In the genomic region with DNA sequence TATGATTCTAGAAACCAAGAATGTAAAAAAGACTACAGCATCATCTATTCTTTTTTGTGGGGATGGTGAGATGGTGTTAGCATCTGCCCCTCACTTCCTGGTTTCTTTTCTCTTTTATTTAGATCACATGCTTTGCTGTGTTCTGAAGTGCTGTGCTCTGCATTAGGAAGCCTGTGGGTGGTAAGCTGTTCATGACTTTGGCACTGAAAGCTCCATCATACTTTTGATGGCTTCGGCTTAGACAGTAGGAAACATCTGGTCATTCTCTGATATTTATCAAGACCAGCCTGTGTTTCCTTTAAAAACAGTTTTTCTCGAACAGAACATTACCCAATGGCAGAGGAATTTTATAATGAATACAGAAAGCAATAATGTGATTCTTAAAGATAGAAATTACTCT, we compare ENCODE assay signal across 30 mouse cellular contexts. TPM values are rescaled to one million over a fixed set of nuclear protein-coding genes. Genes with fewer than 3 reads are reported as not detected.
DNase-seq lines count a peak whose midpoint lies in the region; ATAC-seq and TF ChIP-seq lines count a peak whose summit lies in the region.
"Had no signal": no experiment of that assay in that cellular context is flagged by ENCODE, and none has a peak within 500 bp of the region (broad histone marks: within the 10 kb centered on the region; RNA-seq: fewer than 3 reads in every experiment).

No protein-coding gene starts in this region.

- no peak overlapping the region for H3K9ac ChIP-seq in lung, postnatal 0 days (replicated peaks; ENCODE audit: low read depth)
- H3K9ac ChIP-seq: embryonic facial prominence, embryonic 13.5 days; embryonic facial prominence, embryonic 15.5 days; forebrain, embryonic 12.5 days; forebrain, postnatal 0 days had no signal

- H3K4me1 ChIP-seq in lung, postnatal 0 days (ENCODE audit: insufficient read depth, low read depth, low read length) = no peaks in the 10 kb centered on the region
- H3K4me1 ChIP-seq: embryonic facial prominence, embryonic 13.5 days; embryonic facial prominence, embryonic 15.5 days; forebrain, embryonic 10.5 days; forebrain, embryonic 12.5 days had no signal

- H3K36me3 ChIP-seq in lung, postnatal 0 days (ENCODE audit: insufficient read depth, low read length) = no peaks in the 10 kb centered on the region
- H3K36me3 ChIP-seq: embryonic facial prominence, embryonic 13.5 days; embryonic facial prominence, embryonic 15.5 days; forebrain, embryonic 10.5 days; forebrain, embryonic 12.5 days; G1E had no signal

- TF ChIP-seq CTCF in lung, postnatal 0 days (IDR thresholded peaks at IDR 0.05) = no peak

- H3K9me3 ChIP-seq in lung, postnatal 0 days (ENCODE audit: low read length) = no peaks in the 10 kb centered on the region
- H3K9me3 ChIP-seq: embryonic facial prominence, embryonic 13.5 days; embryonic facial prominence, embryonic 15.5 days; forebrain, embryonic 10.5 days; forebrain, embryonic 12.5 days; G1E had no signal

- no peak overlapping the region for H3K4me2 ChIP-seq in lung, postnatal 0 days (replicated peaks; ENCODE audit: low read depth, low read length)
- H3K4me2 ChIP-seq: embryonic facial prominence, embryonic 13.5 days; embryonic facial prominence, embryonic 15.5 days; forebrain, embryonic 12.5 days had no signal

- no peak overlapping the region for H3K4me3 ChIP-seq in lung, postnatal 0 days (ENCODE audit: low read depth, low read length)
- H3K4me3 ChIP-seq: embryonic facial prominence, embryonic 13.5 days; embryonic facial prominence, embryonic 15.5 days; erythroblast, embryonic 14.5 days; forebrain, embryonic 10.5 days; forebrain, embryonic 12.5 days had no signal

- WGBS in lung, postnatal 0 days = 34% methylated on average over 2 of the region's 2 CpGs

- no peak overlapping the region for H3K27ac ChIP-seq in lung, postnatal 0 days (ENCODE audit: low read length)
- H3K27ac ChIP-seq: embryonic facial prominence, embryonic 13.5 days; embryonic facial prominence, embryonic 15.5 days; forebrain, embryonic 10.5 days; forebrain, embryonic 12.5 days had no signal

- ATAC-seq in lung, postnatal 0 days = no peak
- ATAC-seq in common myeloid progenitor, adult 5-6 weeks (replicated peaks; ENCODE audit: low read depth, poor library complexity, severe bottlenecking) = peak; percentile 87
- ATAC-seq in megakaryocyte progenitor cell, adult 5-6 weeks (replicated peaks; ENCODE audit: poor library complexity) = peak; percentile 57
- ATAC-seq: activated CD4-positive, CD25-positive, alpha-beta regulatory T cell, adult 4 months; forebrain, embryonic 14.5 days; forebrain, postnatal 0 days; Patski had no signal

- H3K27me3 ChIP-seq in lung, postnatal 0 days (replicated peaks; ENCODE audit: insufficient read depth, low read length) = no peaks in the 10 kb centered on the region
- H3K27me3 ChIP-seq: embryonic facial prominence, embryonic 13.5 days; embryonic facial prominence, embryonic 15.5 days; forebrain, embryonic 12.5 days had no signal

- no peak for TF ChIP-seq EP300 in lung, postnatal 0 days (IDR thresholded peaks at IDR 0.05)

- DNase-seq in heart, adult 11 months = peak; percentile 88
- DNase-seq in heart, adult 18-20 months = no peak
- DNase-seq in lung, postnatal 0 days (ENCODE audit: low spot score) = peak; percentile 11
- no peak for DNase-seq in lung, postnatal 10 days
- no peak for DNase-seq in spleen, postnatal 36 days (ENCODE audit: low spot score in 2 of 2)
- DNase-seq in thymus, postnatal 14 days = no peak
- DNase-seq: adrenal gland, adult 8-10 months; adrenal gland, postnatal 14 days; adrenal gland, postnatal 36 days; cerebellum, adult 11-12 months; cerebellum, adult 2 months; cerebellum, adult 9-10 months; cerebellum, postnatal 10 days; cerebellum, postnatal 25 days; embryo, embryonic 11 days; forebrain, postnatal 0 days had no signal

RNA-seq across cellular contexts. Expression of a gene that starts 22.7 kb away (rescaled TPM):
- 10 to 100 TPM; 46.4 to 64.5 TPM for total RNA-seq in heart, adult 18-20 months (2021)
- 224 and 242 TPM in 2 replicates for polyA plus RNA-seq in lung, postnatal 0 days (2015; fragmentation: Nextera tagmentation; extraction: Ambion mirVana)
- 4.8 and 5.9 TPM in 2 replicates for total RNA-seq in common myeloid progenitor, adult 5-6 weeks (2017)
- 11.2 and 12.3 TPM in 2 replicates for total RNA-seq in megakaryocyte progenitor cell, adult 5-6 weeks (2015)
- 6.0 and 6.7 TPM in 2 replicates for total RNA-seq in megakaryocyte progenitor cell, adult 5-6 weeks (2017)
- total RNA-seq: G1E had no signal
- polyA plus RNA-seq: activated CD4-positive, CD25-positive, alpha-beta regulatory T cell, adult 4 months; G1E; Patski had no signal

RNA-seq across cellular contexts. Expression of a gene that starts 32.8 kb away (rescaled TPM):
- total RNA-seq in heart, adult 18-20 months (2021) = not detected
- not detected in 2 replicates for polyA plus RNA-seq in lung, postnatal 0 days (2015; fragmentation: Nextera tagmentation; extraction: Ambion mirVana)
- not detected in 2 replicates for total RNA-seq in common myeloid progenitor, adult 5-6 weeks (2017)
- not detected in 2 replicates for total RNA-seq in megakaryocyte progenitor cell, adult 5-6 weeks (2015)
- not detected in 2 replicates for total RNA-seq in megakaryocyte progenitor cell, adult 5-6 weeks (2017)
- total RNA-seq: adrenal gland, adult 18-20 months; adrenal gland, adult 8-10 months; adrenal gland, postnatal 14 days; adrenal gland, postnatal 36 days; forebrain, postnatal 0 days had no signal
- polyA plus RNA-seq: activated CD4-positive, CD25-positive, alpha-beta regulatory T cell, adult 4 months; C2C12; cerebellum, adult 2 months; embryonic facial prominence, embryonic 11.5 days; erythroblast, embryonic 14.5 days; forebrain, embryonic 10.5 days; forebrain, embryonic 12.5 days; forebrain, embryonic 14.5 days; forebrain, postnatal 0 days; G1E had no signal

RNA-seq across cellular contexts. Expression of a gene that starts 37.6 kb away (rescaled TPM):
- total RNA-seq in heart, adult 18-20 months (2021) = 1 to 10 TPM in 1 of 2 experiments, under 1 TPM in 1; 0.62 to 2.1 TPM
- polyA plus RNA-seq in lung, postnatal 0 days (2015; fragmentation: Nextera tagmentation; extraction: Ambion mirVana) = 6.9 and 7.0 TPM in 2 replicates
- total RNA-seq in common myeloid progenitor, adult 5-6 weeks (2017) = 0.69 TPM in 1 of 2 replicates, not detected in the other
- total RNA-seq in megakaryocyte progenitor cell, adult 5-6 weeks (2015) = 2.7 and 3.3 TPM in 2 replicates
- 0.57 and 1.4 TPM in 2 replicates for total RNA-seq in megakaryocyte progenitor cell, adult 5-6 weeks (2017)
- total RNA-seq: G1E had no signal
- polyA plus RNA-seq: activated CD4-positive, CD25-positive, alpha-beta regulatory T cell, adult 4 months; erythroblast, embryonic 14.5 days; G1E; Patski had no signal

Comparison
In these comparisons a context has a peak if more than half of its experiments do, and no peak if none do; other contexts are left out.
1. DNase-seq: peak in heart, adult 11 months (single experiment) and lung, postnatal 0 days (single experiment); none in heart, adult 18-20 months (0 of 2), lung, postnatal 10 days (single experiment), spleen, postnatal 36 days (0 of 2) and thymus, postnatal 14 days (single experiment).